In genomic region chr15:88700759-88701158, GRCm38 (mm10) we compare ENCODE assay signal across 16 mouse cellular contexts. TPM values are rescaled to one million over a fixed set of nuclear protein-coding genes. Genes with fewer than 3 reads are reported as not detected.
DNase-seq lines count a peak whose midpoint lies in the region; ATAC-seq lines count a peak whose summit lies in the region.
"Had no signal": no experiment of that assay in that cellular context is flagged by ENCODE, and none has a peak within 500 bp of the region (broad histone marks: within the 10 kb centered on the region; RNA-seq: fewer than 3 reads in every experiment).

No protein-coding gene starts in this region.

- H3K4me1 ChIP-seq in forebrain, embryonic 13.5 days: no peaks in the 10 kb centered on the region
- H3K4me1 ChIP-seq in forebrain, embryonic 11.5 days (replicated peaks; ENCODE audit: control insufficient read depth, insufficient read depth, low read length): no peaks in the 10 kb centered on the region
- H3K4me1 ChIP-seq: limb, embryonic 12.5 days; liver, embryonic 15.5 days had no signal

- 87% methylated on average over 18 of the region's 18 CpGs for WGBS in forebrain, embryonic 13.5 days
- 97% methylated on average over 18 of the region's 18 CpGs for WGBS in forebrain, embryonic 11.5 days

- H3K4me3 ChIP-seq in forebrain, embryonic 13.5 days: no peak overlapping the region
- no peak overlapping the region for H3K4me3 ChIP-seq in forebrain, embryonic 11.5 days (ENCODE audit: low read depth, low read length)
- H3K4me3 ChIP-seq: left cerebral cortex, adult 2 months; limb, embryonic 12.5 days; liver, embryonic 15.5 days; megakaryocyte, embryonic 14.5 days had no signal

- no peak overlapping the region for H3K27ac ChIP-seq in forebrain, embryonic 13.5 days
- H3K27ac ChIP-seq in forebrain, embryonic 11.5 days (ENCODE audit: low read depth, low read length): no peak overlapping the region
- H3K27ac ChIP-seq: left cerebral cortex, adult 2 months; limb, embryonic 12.5 days; liver, embryonic 15.5 days had no signal

- H3K9ac ChIP-seq in forebrain, embryonic 13.5 days: no peak overlapping the region
- no peak overlapping the region for H3K9ac ChIP-seq in forebrain, embryonic 11.5 days (ENCODE audit: low read length)
- H3K9ac ChIP-seq: limb, embryonic 12.5 days; liver, embryonic 15.5 days had no signal

- H3K9me3 ChIP-seq in forebrain, embryonic 13.5 days (replicated peaks): no peaks in the 10 kb centered on the region
- H3K9me3 ChIP-seq in forebrain, embryonic 11.5 days (ENCODE audit: control insufficient read depth, low read length): no peaks in the 10 kb centered on the region
- H3K9me3 ChIP-seq: G1E; limb, embryonic 12.5 days; liver, embryonic 15.5 days; megakaryocyte, embryonic 14.5 days had no signal

- ATAC-seq in forebrain, embryonic 13.5 days: 0 out of 2 replicates have a peak, but pooled peaks have one; percentile 21
- no peak for ATAC-seq in forebrain, embryonic 11.5 days (replicated peaks; ENCODE audit: low FRiP score)
- ATAC-seq: intestine, embryonic 16.5 days had no signal

- peaks cover 98% of the 10 kb centered on the region for H3K36me3 ChIP-seq in forebrain, embryonic 13.5 days (ENCODE audit: poor library complexity, severe bottlenecking)
- H3K36me3 ChIP-seq in forebrain, embryonic 11.5 days (ENCODE audit: control insufficient read depth, insufficient read depth, low read length): peaks cover 21% of the 10 kb centered on the region

- no peaks in the 10 kb centered on the region for H3K27me3 ChIP-seq in forebrain, embryonic 13.5 days
- H3K27me3 ChIP-seq in forebrain, embryonic 11.5 days (ENCODE audit: control insufficient read depth, insufficient read depth, low read length): no peaks in the 10 kb centered on the region
- H3K27me3 ChIP-seq: limb, embryonic 12.5 days; liver, embryonic 15.5 days; megakaryocyte, embryonic 14.5 days had no signal

- no peak overlapping the region for H3K4me2 ChIP-seq in forebrain, embryonic 13.5 days
- H3K4me2 ChIP-seq in forebrain, embryonic 11.5 days (ENCODE audit: low read depth, low read length, severe bottlenecking): no peak overlapping the region
- H3K4me2 ChIP-seq: heart, embryonic 11.5 days; limb, embryonic 12.5 days; liver, embryonic 15.5 days had no signal

- DNase-seq in forebrain, embryonic 11.5 days (ENCODE audit: low spot score): no peak
- peak; percentile 34 to 44 for DNase-seq in layer of hippocampus, adult 8-10 months (ENCODE audit: low spot score in 2 of 2)
- DNase-seq in layer of hippocampus, postnatal 25 days (ENCODE audit: extremely low spot score in 1 of 2, low spot score in 1 of 2): no peak
- peak; percentile 73 to 74 for DNase-seq in right cerebral cortex, postnatal 10 days (ENCODE audit: low spot score in 2 of 2)
- DNase-seq in right cerebral cortex, adult 2 months (ENCODE audit: low spot score in 2 of 2): no peak
- no peak for DNase-seq in B cell, adult 2 months
- DNase-seq: cerebellum, adult 9-10 months; thymus, postnatal 25 days had no signal

RNA-seq across cellular contexts. Expression of gene Brd1, which starts 33.3 kb away (rescaled TPM):
- 30.5 TPM in 2 replicates for polyA plus RNA-seq in forebrain, embryonic 13.5 days (2015; fragmentation: Nextera tagmentation; extraction: Ambion mirVana)
- 29.0 TPM in 2 replicates for polyA plus RNA-seq in forebrain, embryonic 11.5 days (2014; fragmentation: Nextera tagmentation; extraction: Ambion mirVana)
- 10 to 100 TPM; 50.8 to 56.4 (median 54.1) TPM for total RNA-seq in layer of hippocampus, adult 8-10 months (2022)
- 10 to 100 TPM; 48.6 to 58.2 TPM for total RNA-seq in layer of hippocampus, postnatal 25 days (2021)

RNA-seq across cellular contexts. Expression of gene Zbed4, which starts 50.7 kb away (rescaled TPM):
- 29.1 and 31.6 TPM in 2 replicates for polyA plus RNA-seq in forebrain, embryonic 13.5 days (2015; fragmentation: Nextera tagmentation; extraction: Ambion mirVana)
- polyA plus RNA-seq in forebrain, embryonic 11.5 days (2014; fragmentation: Nextera tagmentation; extraction: Ambion mirVana): 43.6 and 47.2 TPM in 2 replicates
- total RNA-seq in layer of hippocampus, adult 8-10 months (2022): 10 to 100 TPM in 2 of 4 experiments, 1 to 10 TPM in 2; 9.8 to 11.1 (median 10.1) TPM
- 10 to 100 TPM in 1 of 2 experiments, 1 to 10 TPM in 1; 9.8 to 10.0 TPM for total RNA-seq in layer of hippocampus, postnatal 25 days (2021)

Comparison
In these comparisons a context has a peak if more than half of its experiments do, and no peak if none do; other contexts are left out.
1. DNase-seq: peak in layer of hippocampus, adult 8-10 months (2 of 2) and right cerebral cortex, postnatal 10 days (2 of 2); none in forebrain, embryonic 11.5 days (single experiment), layer of hippocampus, postnatal 25 days (0 of 2), right cerebral cortex, adult 2 months (0 of 2) and B cell, adult 2 months (0 of 2).